Mouse (Mus musculus): ENCODE results near the gene Tmem181a.
"Not testable (repeated sequence)": the region's sequence is repeated elsewhere in the genome, so short reads cannot be mapped to it uniquely, and the experiment has no call there.

DNA sequence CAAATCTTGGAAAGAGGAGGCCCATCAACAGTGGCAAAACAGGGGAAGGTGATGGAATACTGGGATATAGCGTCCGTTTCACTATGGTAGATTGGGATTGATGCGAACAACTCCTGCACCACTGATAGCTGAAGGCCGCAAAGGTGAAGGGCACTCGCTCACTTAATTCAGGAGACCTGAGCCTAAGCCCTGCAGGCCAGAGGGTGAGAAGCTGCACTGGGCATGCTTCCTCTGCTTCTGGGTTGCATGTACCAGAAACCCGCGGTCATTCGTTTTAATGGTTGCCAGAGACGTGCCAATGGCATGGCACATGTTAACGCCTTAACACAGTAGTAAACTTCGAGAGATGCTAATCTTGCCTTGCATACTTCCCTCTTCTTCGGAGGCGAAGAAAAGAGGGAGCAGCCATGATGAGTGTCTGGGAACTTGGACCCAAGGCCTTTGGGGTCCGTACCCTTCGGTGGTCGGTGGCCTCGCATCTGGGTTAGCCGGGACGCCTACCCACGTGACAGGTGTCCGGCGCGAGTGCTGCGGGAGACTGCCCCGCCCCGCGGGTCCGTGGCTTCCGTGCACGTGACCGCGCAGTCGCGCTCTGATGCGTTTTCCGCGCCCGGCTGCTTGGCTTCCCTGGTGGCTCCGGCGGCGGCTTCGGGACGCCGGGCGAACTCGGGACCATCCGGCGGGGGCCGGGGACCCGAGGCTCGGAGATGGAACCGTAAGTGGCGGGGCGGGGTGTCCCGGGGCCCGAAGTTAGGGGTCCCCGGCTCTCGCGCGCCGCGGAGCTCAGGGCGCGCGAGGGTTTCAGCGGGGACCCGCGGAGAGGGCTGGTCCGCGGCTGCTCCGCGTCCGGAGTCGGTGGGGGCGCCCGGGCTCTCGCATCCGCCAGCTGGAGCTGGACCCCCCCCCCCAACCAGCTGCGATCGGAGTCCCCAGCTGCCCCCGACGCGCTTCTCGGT, 13.5 kb downstream of the Tmem181a start:
- not testable (repeated sequence) for TF ChIP-seq CTCF (IDR thresholded peaks at IDR 0.05; ENCODE audit: low read depth); EP300 (optimal IDR thresholded peaks at IDR 0.05)

Data from stomach, postnatal 0 days (tissue).